Mouse (Mus musculus) CD4-positive naive resting alpha-beta T cell, adult 76 days (primary cell): ENCODE data around the gene Olfr1019. TPM values are rescaled to one million over a fixed set of nuclear protein-coding genes. Genes with fewer than 3 reads are reported as not detected.

Source experiments
- total RNA-seq: library from RNA; stranded (reverse); gene quantifications from one replicate; pipeline ENCODE4 v1.2.4, GENCODE M21; 2023

Gene Olfr1019
- not detected for total RNA-seq

GRCm38 (mm10) chr2:85845383-85845782 is at the start of gene Olfr1019:
TSS of gene Olfr1019 (minus strand) at chr2:85845483.

DNA sequence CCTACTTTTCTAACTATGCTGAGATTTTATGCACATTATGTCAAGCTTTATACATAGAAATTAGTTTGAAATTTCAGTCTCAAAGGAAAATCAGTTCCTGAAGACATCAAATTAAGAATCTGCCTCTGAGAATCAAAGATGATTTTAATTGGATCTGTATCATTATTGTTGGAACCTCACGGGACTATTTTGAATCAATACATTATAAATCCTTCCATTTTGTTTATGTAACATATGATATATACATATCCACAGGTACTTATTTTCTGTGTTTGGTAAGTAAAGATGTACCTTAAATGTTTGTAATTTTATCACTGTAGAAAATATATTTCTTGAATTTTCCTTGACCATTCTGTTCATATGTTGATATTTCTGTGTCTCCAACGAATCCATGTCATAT is 40.1 kb upstream of the Olfr1019 start, which contains the start of gene Olfr1023:
Olfr1023 (plus strand) TSS at position 301 of the 400 bp plus-strand sequence.

GRCm38 (mm10) chr2:85868294-85868693 is 23.0 kb upstream of the Olfr1019 start, which contains the start of gene Olfr1022:
TSS of gene Olfr1022 (plus strand) at chr2:85868594.

GRCm38 (mm10) chr2:85846730-85847129 is 1.4 kb upstream of the Olfr1019 start, which contains the start of gene Olfr1020:
TSS of gene Olfr1020 (plus strand) at chr2:85847030.

DNA sequence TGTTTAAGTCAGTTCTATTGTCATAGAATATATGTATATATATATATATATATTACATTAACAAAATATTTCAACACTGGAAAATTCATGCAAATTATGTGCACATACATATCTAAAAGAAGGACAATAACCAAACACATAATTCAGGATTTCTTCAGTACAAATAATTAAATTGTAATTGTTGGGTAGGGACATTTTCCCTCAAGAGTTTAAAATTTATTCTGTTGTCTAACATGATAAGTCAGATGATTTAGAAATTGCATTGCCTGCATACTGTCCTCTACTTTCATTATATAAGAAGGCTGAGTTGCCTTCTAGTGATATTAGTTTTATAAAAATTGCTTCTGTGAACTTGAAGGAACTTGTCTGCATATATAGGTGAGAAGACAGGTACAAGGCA is 27.1 kb downstream of the Olfr1019 start, which contains the start of gene Olfr1018:
Olfr1018 (plus strand) TSS at position 301 of the 400 bp plus-strand sequence.

DNA sequence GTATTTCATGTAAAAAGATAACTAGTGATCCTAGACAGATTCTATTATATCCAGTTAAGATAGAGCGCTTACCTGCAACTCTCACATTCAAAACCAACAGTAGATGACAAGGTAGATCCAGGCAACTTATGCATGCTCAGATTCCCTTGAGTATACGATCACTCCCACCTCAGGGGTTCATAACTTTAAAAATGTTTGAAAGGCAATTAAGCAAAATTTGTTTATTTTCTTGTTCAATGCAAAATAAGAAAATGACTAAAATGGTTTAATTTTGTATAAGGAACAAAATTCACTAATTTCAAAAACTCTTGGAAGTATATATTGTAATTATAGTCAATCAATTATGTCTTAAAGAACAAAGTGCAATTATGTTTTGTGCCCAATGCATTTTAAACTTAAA is 42.8 kb downstream of the Olfr1019 start, which contains the start of gene Olfr1016:
Olfr1016 (minus strand) TSS at position 101 of the 400 bp plus-strand sequence.

Other genes with a start within 250 kb of the Olfr1019 start
- not detected for gene Olfr1000, start 233.6 kb downstream of the Olfr1019 start, total RNA-seq
- not detected for gene Olfr1002, start 194.8 kb downstream of the Olfr1019 start, total RNA-seq
- not detected for gene Olfr154, start 181.0 kb downstream of the Olfr1019 start, total RNA-seq
- gene Olfr1006, start 166.7 kb downstream of the Olfr1019 start, total RNA-seq, result not detected
- not detected for gene Olfr1008, start 156.1 kb downstream of the Olfr1019 start, total RNA-seq
- gene Olfr1009, start 130.1 kb downstream of the Olfr1019 start, total RNA-seq, result not detected
- not detected for gene Olfr1012, start 82.7 kb downstream of the Olfr1019 start, total RNA-seq
- gene Olfr1013, start 78.4 kb downstream of the Olfr1019 start, total RNA-seq, result not detected
- gene Olfr1014, start 72.8 kb downstream of the Olfr1019 start, total RNA-seq, result not detected
- gene Olfr1015, start 63.5 kb downstream of the Olfr1019 start, total RNA-seq, result not detected
- gene Olfr1016, start 42.9 kb downstream of the Olfr1019 start, total RNA-seq, result not detected
- gene Olfr1018, start 27.0 kb downstream of the Olfr1019 start, total RNA-seq, result not detected
- not detected for gene Olfr1020, start 1.5 kb upstream of the Olfr1019 start, total RNA-seq
- gene Olfr1022, start 23.1 kb upstream of the Olfr1019 start, total RNA-seq, result not detected
- not detected for gene Olfr1023, start 40.2 kb upstream of the Olfr1019 start, total RNA-seq
- gene Olfr1024, start 59.6 kb upstream of the Olfr1019 start, total RNA-seq, result not detected
- gene Olfr1025-ps1, start 69.7 kb upstream of the Olfr1019 start, total RNA-seq, result not detected
- gene Olfr1026, start 76.1 kb upstream of the Olfr1019 start, total RNA-seq, result not detected
- gene Olfr1028, start 105.0 kb upstream of the Olfr1019 start, total RNA-seq, result not detected
- not detected for gene Olfr1029, start 128.4 kb upstream of the Olfr1019 start, total RNA-seq
- not detected for gene Olfr1030, start 133.8 kb upstream of the Olfr1019 start, total RNA-seq
- gene Olfr1031, start 144.8 kb upstream of the Olfr1019 start, total RNA-seq, result not detected
- gene Olfr1032, start 160.1 kb upstream of the Olfr1019 start, total RNA-seq, result not detected
- not detected for gene Olfr1033, start 175.2 kb upstream of the Olfr1019 start, total RNA-seq
- not detected for gene Olfr1034, start 200.4 kb upstream of the Olfr1019 start, total RNA-seq
- not detected for gene Olfr1036, start 228.5 kb upstream of the Olfr1019 start, total RNA-seq
- not detected for gene Olfr1037, start 241.9 kb upstream of the Olfr1019 start, total RNA-seq